Mouse (Mus musculus): Measurements from ENCODE around the gene Arfgef2.

The Arfgef2 gene

GRCm38 (mm10) chr2:166903719-166904282 lies 98.4 kb downstream of the Arfgef2 start:
- in situ Hi-C loops (cut with MboI, MseI), result no loop called here

- in situ Hi-C loops (cut with MboI, MseI), result no loop called here
These were observed 100.5 kb downstream of the Arfgef2 start, which contains the start of gene Cse1l for GRCm38 (mm10) chr2:166905711-166906522. Gene Cse1l, plus strand, starts transcription at chr2:166906040.

- in situ Hi-C loops (cut with MboI, MseI), result no loop called here
These were observed 101.3 kb downstream of the Arfgef2 start for GRCm38 (mm10) chr2:166906523-166907182.

- in situ Hi-C loops (cut with MboI, MseI), result no loop called here
These were observed 104.3 kb downstream of the Arfgef2 start for GRCm38 (mm10) chr2:166909729-166910128.

GRCm38 (mm10) chr2:166910536-166910935 lies 105.1 kb downstream of the Arfgef2 start:
- in situ Hi-C loops (cut with MboI, MseI), result no loop called here

GRCm38 (mm10) chr2:166923971-166924370 lies 118.6 kb downstream of the Arfgef2 start:
- in situ Hi-C loops (cut with MboI, MseI), result no loop called here

GRCm38 (mm10) chr2:166933943-166934342 lies 128.6 kb downstream of the Arfgef2 start:
- in situ Hi-C loops (cut with MboI, MseI), result no loop called here

GRCm38 (mm10) chr2:166934416-166934815 lies 129.0 kb downstream of the Arfgef2 start:
- in situ Hi-C loops (cut with MboI, MseI), result no loop called here

GRCm38 (mm10) chr2:166935582-166935981 lies 130.2 kb downstream of the Arfgef2 start:
- in situ Hi-C loops (cut with MboI, MseI), result no loop called here

- in situ Hi-C loops (cut with MboI, MseI), result no loop called here
These were observed 130.8 kb downstream of the Arfgef2 start for GRCm38 (mm10) chr2:166936166-166936565.

- in situ Hi-C loops (cut with MboI, MseI), result no loop called here
These were observed 137.8 kb downstream of the Arfgef2 start for GRCm38 (mm10) chr2:166943146-166943545.

- in situ Hi-C loops (cut with MboI, MseI), result no loop called here
These were observed 139.0 kb downstream of the Arfgef2 start for GRCm38 (mm10) chr2:166944346-166944745.

GRCm38 (mm10) chr2:166945456-166945855 lies 140.1 kb downstream of the Arfgef2 start:
- in situ Hi-C loops (cut with MboI, MseI), result no loop called here

Measured in regulatory T cell (primary cell).